Comparison of ENCODE assay signal across 9 mouse cellular contexts in genomic region chr2:120102881-120103280, GRCm38 (mm10). TPM values are rescaled to one million over a fixed set of nuclear protein-coding genes. Genes with fewer than 3 reads are reported as not detected.
DNase-seq lines count a peak whose midpoint lies in the region; ATAC-seq and TF ChIP-seq lines count a peak whose summit lies in the region.
"Had no signal": no experiment of that assay in that cellular context is flagged by ENCODE, and none has a peak within 500 bp of the region (broad histone marks: within the 10 kb centered on the region; RNA-seq: fewer than 3 reads in every experiment).

No protein-coding gene starts in this region.

- DNase-seq in adrenal gland, adult 8-10 months = peak; percentile 45
- peak; percentile 81 for DNase-seq in gastrocnemius, adult 2 months
- DNase-seq in cerebellum, adult 18-20 months = no peak
- no peak for DNase-seq in thymus, postnatal 36 days
- DNase-seq: thymus, adult 18-20 months had no signal

- no peaks in the 10 kb centered on the region for H3K9me3 ChIP-seq in intestine, embryonic 15.5 days
- H3K9me3 ChIP-seq in lung, embryonic 16.5 days (ENCODE audit: control insufficient read depth, low read length) = no peaks in the 10 kb centered on the region
- no peaks in the 10 kb centered on the region for H3K9me3 ChIP-seq in midbrain, embryonic 15.5 days
- no peaks in the 10 kb centered on the region for H3K9me3 ChIP-seq in forebrain, embryonic 12.5 days

- no peak for TF ChIP-seq CTCF in gastrocnemius, adult 2 months (IDR thresholded peaks at IDR 0.05)

- peak; percentile 46; the same call in 1 of the 2 replicates for ATAC-seq in intestine, embryonic 15.5 days
- peak; percentile 88 for ATAC-seq in lung, embryonic 16.5 days (ENCODE audit: low read depth)
- no peak for ATAC-seq in midbrain, embryonic 15.5 days (replicated peaks)
- ATAC-seq in forebrain, embryonic 12.5 days (ENCODE audit: low FRiP score) = no peak

- H3K27me3 ChIP-seq in intestine, embryonic 15.5 days (replicated peaks) = no peaks in the 10 kb centered on the region
- no peaks in the 10 kb centered on the region for H3K27me3 ChIP-seq in lung, embryonic 16.5 days (ENCODE audit: control insufficient read depth, insufficient read depth, low read depth, low read length)
- no peaks in the 10 kb centered on the region for H3K27me3 ChIP-seq in midbrain, embryonic 15.5 days (replicated peaks)
- no peaks in the 10 kb centered on the region for H3K27me3 ChIP-seq in forebrain, embryonic 12.5 days

- no peaks in the 10 kb centered on the region for H3K36me3 ChIP-seq in intestine, embryonic 15.5 days
- H3K36me3 ChIP-seq in lung, embryonic 16.5 days (ENCODE audit: control insufficient read depth, insufficient read depth, low read length) = no peaks in the 10 kb centered on the region
- no peaks in the 10 kb centered on the region for H3K36me3 ChIP-seq in midbrain, embryonic 15.5 days (replicated peaks)
- no peaks in the 10 kb centered on the region for H3K36me3 ChIP-seq in forebrain, embryonic 12.5 days (replicated peaks)

- peak overlapping the region; percentile 91 for H3K27ac ChIP-seq in gastrocnemius, adult 2 months
- no peak overlapping the region for H3K27ac ChIP-seq in intestine, embryonic 15.5 days
- peak overlapping the region; percentile 74 for H3K27ac ChIP-seq in lung, embryonic 16.5 days (ENCODE audit: low read length)
- H3K27ac ChIP-seq in midbrain, embryonic 15.5 days = no peak overlapping the region
- no peak overlapping the region for H3K27ac ChIP-seq in forebrain, embryonic 12.5 days

- 39% methylated on average over 6 of the region's 6 CpGs for whole genome bisulfite sequencing in intestine, embryonic 15.5 days
- 9% methylated on average over 6 of the region's 6 CpGs for WGBS in lung, embryonic 16.5 days
- WGBS in midbrain, embryonic 15.5 days = 71% methylated on average over 6 of the region's 6 CpGs
- 77% methylated on average over 6 of the region's 6 CpGs for WGBS in forebrain, embryonic 12.5 days

- H3K9ac ChIP-seq in intestine, embryonic 15.5 days = no peak overlapping the region
- H3K9ac ChIP-seq in lung, embryonic 16.5 days (ENCODE audit: low read length) = no peak overlapping the region
- H3K9ac ChIP-seq in midbrain, embryonic 15.5 days = no peak overlapping the region
- H3K9ac ChIP-seq in forebrain, embryonic 12.5 days = no peak overlapping the region

- peaks cover 20% of the 10 kb centered on the region for H3K4me1 ChIP-seq in intestine, embryonic 15.5 days (replicated peaks)
- peaks cover 31% of the 10 kb centered on the region for H3K4me1 ChIP-seq in lung, embryonic 16.5 days (replicated peaks; ENCODE audit: control insufficient read depth, insufficient read depth, low read length)
- no peaks in the 10 kb centered on the region for H3K4me1 ChIP-seq in midbrain, embryonic 15.5 days
- H3K4me1 ChIP-seq in forebrain, embryonic 12.5 days = no peaks in the 10 kb centered on the region

- H3K4me3 ChIP-seq in gastrocnemius, adult 2 months = peak overlapping the region; percentile 21
- no peak overlapping the region for H3K4me3 ChIP-seq in intestine, embryonic 15.5 days (replicated peaks)
- H3K4me3 ChIP-seq in lung, embryonic 16.5 days (ENCODE audit: low read length) = no peak overlapping the region
- H3K4me3 ChIP-seq in midbrain, embryonic 15.5 days = no peak overlapping the region
- no peak overlapping the region for H3K4me3 ChIP-seq in forebrain, embryonic 12.5 days (replicated peaks)

- H3K4me2 ChIP-seq in intestine, embryonic 15.5 days (replicated peaks) = no peak overlapping the region
- no peak overlapping the region; the same call in 1 of the 2 replicates for H3K4me2 ChIP-seq in lung, embryonic 16.5 days (ENCODE audit: low read depth, low read length)
- no peak overlapping the region for H3K4me2 ChIP-seq in midbrain, embryonic 15.5 days
- H3K4me2 ChIP-seq in forebrain, embryonic 12.5 days = no peak overlapping the region

- intact Hi-C loops in gastrocnemius, adult 2 months (cut with DNase I) = loop anchor here (5.0 kb wide), 2 partner anchors 34 to 49 kb away; partner anchors contain the start of gene Ehd4

RNA-seq across cellular contexts. Expression of gene Ehd4, which starts 51.5 kb away (rescaled TPM):
- total RNA-seq in adrenal gland, adult 8-10 months (2022) = 10 to 100 TPM; 44.4 to 84.5 (median 63.0) TPM
- 10 to 100 TPM; 19.5 to 31.7 TPM for total RNA-seq in gastrocnemius, adult 2 months (2021)
- polyA plus RNA-seq in intestine, embryonic 15.5 days (2015; fragmentation: Nextera tagmentation; extraction: Ambion mirVana) = 50.0 and 50.1 TPM in 2 replicates
- polyA plus RNA-seq in lung, embryonic 16.5 days (2015; fragmentation: Nextera tagmentation; extraction: Ambion mirVana) = 92.8 and 94.7 TPM in 2 replicates
- 17.9 and 20.4 TPM in 2 replicates for polyA plus RNA-seq in midbrain, embryonic 15.5 days (2015; fragmentation: Nextera tagmentation; extraction: Ambion mirVana)
- 9.9 and 14.4 TPM in 2 replicates for polyA plus RNA-seq in forebrain, embryonic 12.5 days (2016; fragmentation: Nextera tagmentation; extraction: Ambion mirVana)

Comparison
In these comparisons a context has a peak if more than half of its experiments do, and no peak if none do; other contexts are left out.
1. DNase-seq: peak in adrenal gland, adult 8-10 months (single experiment) and gastrocnemius, adult 2 months (single experiment); none in cerebellum, adult 18-20 months (0 of 2) and thymus, postnatal 36 days (0 of 2).
2. H3K27ac ChIP-seq: peak in gastrocnemius, adult 2 months (single experiment) and lung, embryonic 16.5 days (single experiment); none in intestine, embryonic 15.5 days (single experiment), midbrain, embryonic 15.5 days (single experiment) and forebrain, embryonic 12.5 days (single experiment).
3. ATAC-seq: peak in intestine, embryonic 15.5 days (single experiment) and lung, embryonic 16.5 days (single experiment); none in midbrain, embryonic 15.5 days (single experiment) and forebrain, embryonic 12.5 days (single experiment).